Mouse (Mus musculus) urinary bladder, adult 18-20 months (tissue): ENCODE data around the gene Dlg2.

Experiments
- DNase-seq, 2 experiments: peaks; one replicate each; pipeline ENCODE4 v3.0.0; 2022; ENCODE audit warnings: low spot score in 2 of 2, mixed read lengths in 2 of 2

Dlg2 gene

DNA sequence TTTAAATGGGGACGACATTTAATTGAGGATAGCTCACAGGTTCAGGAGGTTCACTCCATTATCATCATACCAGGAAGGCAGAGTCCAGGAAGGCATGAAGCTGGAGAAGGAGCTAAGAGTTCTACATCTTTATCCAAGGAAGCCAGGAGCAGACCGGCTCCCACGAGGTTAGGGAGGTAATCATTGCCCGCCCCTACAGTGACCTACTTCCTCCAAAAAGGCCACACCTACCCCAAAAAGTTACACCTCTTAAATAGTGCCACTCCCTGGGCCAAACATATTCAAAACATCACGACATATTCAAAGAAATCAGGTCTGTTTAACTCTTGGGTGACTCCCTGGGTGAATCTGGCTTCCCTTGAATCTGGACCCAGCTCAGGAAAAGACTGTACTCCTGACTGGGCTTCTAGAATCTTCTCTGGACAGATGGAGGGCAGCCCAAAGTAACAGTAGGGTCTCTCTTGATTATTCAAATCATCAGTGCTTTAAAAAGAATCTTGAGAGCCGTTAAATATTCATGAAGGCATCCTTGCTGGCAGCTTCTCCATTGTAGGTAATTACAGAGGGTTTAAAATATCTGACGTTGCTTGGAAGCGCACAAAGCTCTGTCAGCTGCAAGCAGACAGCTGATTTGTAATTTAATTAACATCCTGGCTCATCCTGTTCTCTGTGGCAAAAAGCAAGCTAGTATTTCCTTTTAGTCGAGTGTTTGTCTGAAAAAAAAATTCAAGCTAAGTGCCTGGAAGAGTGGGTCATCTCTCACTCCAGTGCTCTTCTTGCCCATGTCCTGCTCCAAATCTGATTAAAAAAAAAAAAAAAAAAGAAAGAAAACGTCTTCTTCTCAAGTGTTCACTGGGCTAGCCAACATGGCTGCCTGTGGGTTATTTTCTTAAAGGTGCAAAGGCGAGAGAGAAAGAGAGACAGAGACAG lies 966.2 kb downstream of the Dlg2 start:
- no peak for DNase-seq

DNA sequence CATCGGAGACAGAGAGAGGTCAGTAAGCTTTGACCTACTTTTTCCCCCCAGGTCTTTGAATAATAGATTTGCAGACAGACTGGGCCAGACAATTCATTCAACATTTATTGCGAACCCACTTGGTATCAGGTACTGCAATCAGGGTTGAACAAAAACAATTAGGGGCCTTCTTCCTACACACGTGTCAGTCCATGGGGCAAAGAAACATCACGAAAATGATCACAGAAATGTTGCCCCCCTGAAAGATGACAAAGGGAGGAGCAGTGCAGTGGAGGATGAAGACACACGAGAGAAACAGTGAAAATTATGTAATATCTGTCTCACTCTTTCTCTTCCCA lies 966.9 kb downstream of the Dlg2 start:
- no peak for DNase-seq

DNA sequence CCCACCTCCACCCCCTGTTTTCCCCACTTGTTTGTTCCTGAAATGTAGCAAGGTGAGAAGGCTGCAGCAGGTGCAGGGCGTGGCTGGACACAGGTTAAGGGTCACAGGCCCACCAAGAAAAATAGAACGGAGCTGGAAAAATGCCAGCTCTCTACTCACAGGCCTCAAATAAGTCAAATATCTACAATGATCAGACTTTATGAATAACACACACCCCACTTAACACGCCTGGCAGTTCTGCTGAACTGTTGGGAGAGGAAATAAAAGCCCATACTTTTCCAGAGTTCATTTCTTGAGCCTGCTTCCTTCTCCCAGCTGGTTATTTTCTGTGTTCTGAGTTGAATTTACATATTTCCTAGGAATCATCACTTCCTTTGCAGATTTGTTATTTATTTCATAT lies 967.4 kb downstream of the Dlg2 start:
- no peak for DNase-seq

DNA sequence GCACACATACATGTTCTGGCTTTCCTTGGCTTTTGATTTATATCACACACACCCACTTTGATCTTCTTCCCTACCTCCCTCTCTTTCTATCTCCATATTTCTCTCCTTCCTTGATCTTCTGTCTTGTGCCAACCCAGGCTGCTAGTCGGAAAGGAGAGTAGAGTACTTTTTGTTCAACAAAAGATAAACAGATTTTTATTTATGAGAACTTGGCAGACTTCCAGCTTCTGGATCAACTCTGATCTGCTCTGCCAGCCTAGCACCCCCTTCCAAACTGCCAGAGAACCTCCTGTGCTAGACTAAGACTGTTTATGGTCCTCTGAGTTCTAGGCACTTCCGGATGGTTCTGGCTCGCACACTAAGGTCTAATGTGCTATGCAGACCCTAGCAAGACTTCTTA lies 968.3 kb downstream of the Dlg2 start:
- no peak for DNase-seq

DNA sequence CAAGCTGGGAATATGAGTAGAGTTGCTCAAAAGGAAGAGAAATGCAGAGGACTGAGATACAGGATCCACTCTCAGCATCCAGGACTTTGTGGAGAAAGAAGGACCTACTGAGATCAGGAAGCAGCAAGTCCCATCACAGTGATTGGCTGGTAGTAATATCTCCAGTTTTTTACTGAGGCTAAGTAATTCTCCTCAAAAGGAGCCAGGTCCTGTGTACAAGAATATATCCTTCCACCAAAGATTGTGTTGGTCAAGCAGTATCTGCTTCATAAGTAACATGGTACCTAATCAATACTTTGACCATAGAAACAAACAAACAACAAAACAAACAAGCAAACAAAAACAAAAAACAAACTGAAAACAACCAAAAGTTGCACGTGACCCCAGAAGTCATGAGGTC lies 980.3 kb downstream of the Dlg2 start:
- DNase-seq = no peak

DNA sequence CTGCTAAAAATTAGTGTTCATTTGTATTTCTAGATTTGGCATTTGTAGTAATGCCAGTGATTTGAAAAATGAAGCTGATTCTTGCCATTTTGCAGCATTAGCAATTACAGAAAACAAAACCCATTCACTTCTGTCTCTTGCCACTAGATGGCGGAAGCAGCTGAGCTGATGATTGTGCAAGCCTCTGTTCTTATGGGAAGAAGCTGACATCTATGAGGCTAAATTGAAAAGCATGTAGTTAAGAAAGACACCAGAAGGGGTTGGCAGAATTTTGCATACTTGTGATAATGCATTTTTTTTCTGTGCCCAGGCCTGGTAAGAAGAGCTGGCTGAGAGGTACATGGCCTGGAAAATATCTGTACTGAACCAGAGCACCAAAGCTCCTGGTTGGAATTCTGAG lies 980.7 kb downstream of the Dlg2 start:
- DNase-seq = peak; percentile 4 to 14

DNA sequence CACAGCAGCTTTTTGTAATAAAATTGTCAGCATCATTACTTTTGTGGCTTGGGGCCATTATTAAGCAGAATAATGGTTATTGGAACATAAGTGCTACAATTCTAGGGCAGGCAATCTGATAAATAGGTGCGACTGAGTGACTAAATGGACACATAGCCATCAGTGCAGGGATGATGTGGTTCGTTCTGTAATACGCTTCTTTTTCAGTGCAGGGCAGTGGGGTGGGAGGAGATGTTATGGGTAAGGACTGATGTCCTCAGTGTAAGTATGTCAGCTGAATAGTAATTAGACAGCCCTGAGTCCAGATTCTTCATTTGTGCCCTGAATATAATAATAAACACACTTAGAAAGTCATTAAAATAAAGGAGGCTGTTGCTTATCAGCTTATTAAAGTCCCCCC lies 984.9 kb downstream of the Dlg2 start:
- DNase-seq = no peak

DNA sequence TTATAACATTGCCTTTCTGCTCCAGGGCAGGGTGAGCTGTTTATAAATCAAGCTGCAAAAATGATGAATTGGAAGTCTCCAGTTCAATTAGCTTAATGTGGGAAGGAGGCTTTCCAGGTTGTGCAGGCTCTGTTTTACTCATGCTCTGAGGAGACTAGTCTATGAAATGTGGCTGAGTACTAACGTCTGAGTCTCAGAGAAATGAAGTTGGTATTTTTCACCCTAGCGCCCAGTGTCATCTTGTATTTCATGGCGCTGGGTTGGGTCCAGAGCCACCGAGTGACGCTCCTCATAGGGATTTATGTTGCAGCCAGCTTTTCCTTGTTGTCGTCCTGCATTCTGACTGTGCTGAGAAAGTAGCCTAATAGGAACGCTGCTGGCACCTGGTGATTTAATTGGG lies 986.8 kb downstream of the Dlg2 start:
- no peak for DNase-seq

DNA sequence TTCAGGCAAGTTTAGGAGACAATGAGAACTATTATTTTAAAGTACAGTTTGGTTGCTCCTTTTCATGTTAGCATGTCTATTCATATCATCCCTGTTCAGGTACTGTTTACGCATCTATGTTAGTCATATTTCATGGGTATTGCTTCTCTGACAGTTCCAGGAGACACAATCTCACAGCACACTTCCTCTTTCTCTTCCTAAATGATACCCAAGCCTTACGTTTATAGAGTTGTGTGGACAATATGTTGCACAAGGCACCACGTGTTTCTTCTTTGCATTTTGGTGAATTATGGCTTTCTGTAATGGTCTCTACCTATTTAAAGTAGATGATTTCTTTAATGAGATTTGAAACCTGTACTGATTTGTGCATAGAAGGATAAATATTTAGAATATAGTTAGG lies 990.6 kb downstream of the Dlg2 start:
- DNase-seq = no peak

DNA sequence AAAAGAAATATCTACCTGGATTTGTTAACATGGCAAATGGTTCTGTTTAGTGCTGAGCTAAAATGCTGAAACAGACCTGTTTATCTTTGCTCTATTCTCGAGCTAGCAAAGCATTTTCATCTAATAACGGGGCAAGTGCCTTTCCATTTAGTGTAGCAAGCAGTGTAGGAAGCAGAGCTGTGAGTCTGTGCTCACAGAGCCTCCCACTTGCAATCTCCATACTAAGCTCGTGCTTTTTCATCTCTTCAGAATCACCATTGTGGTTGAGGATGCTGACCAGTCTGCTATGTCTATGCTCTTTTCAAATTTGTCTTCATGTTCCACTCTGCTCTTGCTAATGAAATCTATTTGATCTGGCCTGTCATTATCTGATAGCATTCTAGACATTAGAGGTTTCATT lies 1002.7 kb downstream of the Dlg2 start:
- DNase-seq = no peak

DNA sequence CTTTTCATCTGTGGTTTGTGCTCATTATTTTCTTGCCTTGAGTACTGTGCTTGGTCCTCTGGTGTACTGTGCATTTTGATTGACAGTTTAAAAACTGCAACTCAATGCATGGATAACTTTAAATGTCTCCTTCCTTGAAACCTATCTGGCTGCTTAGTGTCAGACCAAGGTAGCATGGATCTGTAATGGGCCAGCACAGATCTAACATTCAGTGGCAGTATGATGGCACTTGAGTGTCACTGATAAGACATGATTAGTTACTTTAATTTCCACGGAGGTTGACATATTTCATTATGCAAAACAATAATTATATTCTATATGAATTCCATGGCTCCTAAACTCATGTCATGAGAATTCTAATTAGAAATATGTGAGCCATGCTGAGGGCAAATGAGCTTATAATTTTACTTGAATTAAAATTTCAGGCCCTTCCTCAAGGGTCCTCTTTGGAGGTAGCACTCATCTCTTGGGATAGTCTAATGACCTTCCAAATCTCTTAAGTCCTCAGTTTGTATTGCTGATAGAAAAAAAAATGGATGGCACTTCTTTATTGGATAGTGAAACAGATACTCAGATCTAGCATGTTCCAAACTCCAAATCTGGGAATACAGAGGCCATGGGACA lies 1005.2 kb downstream of the Dlg2 start:
- DNase-seq = no peak

DNA sequence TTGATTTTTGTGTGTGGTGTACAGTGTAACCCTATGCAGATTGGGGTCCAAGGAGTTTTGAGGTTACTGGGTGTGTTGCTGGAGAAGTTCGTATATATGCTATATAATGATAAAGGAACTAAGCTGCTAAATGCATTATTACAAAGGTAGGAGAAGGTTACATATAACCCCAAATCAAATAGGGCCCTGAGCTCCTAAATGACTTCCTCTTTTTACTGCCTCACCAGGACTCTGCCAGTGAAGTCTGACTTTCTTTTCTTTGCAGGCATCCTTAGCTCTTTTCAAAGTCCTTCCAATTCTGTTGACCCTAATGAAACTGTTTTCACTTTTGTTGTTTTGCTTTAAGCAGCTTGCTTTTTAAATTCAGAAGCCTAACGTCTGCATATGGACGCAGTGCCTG lies 1016.8 kb downstream of the Dlg2 start:
- DNase-seq = no peak

DNA sequence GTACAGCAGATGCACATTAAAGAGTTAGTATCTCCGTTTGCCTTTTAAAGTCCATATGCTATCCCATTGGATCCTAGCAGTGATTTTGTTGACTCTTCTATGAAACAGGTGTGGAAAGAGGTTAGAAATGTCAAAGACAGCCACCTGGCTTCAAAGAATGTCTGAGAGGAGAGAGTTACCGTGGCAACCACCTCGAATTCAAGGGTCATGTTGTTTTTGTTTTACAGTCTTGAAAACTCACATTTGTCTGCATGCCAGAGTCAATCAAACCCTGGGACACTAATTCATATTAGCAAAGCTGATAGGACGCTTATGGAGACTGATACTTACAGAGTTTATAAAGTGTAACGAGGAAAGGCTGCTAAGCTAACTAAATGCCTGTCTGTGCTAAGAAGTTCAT lies 1019.1 kb downstream of the Dlg2 start:
- no peak for DNase-seq

DNA sequence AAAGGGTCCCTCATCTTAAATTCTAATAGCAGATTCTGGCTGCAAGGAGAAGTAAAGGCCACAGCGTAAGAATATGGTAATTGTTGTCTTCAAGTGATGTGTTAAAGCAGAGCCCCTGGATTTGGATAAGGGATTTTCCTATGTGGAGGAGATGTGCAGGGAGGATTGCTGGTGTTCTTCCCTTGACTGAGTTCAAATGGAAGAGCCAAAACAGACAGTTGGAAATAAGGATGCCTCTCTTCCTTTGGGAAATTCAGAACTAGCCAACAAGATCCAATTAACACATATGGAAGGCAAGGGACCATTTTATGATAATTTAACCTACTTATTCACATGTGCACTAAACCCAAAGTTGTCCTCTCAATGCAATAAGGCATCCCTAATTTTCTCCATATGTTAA lies 1034.6 kb downstream of the Dlg2 start:
- no peak for DNase-seq

DNA sequence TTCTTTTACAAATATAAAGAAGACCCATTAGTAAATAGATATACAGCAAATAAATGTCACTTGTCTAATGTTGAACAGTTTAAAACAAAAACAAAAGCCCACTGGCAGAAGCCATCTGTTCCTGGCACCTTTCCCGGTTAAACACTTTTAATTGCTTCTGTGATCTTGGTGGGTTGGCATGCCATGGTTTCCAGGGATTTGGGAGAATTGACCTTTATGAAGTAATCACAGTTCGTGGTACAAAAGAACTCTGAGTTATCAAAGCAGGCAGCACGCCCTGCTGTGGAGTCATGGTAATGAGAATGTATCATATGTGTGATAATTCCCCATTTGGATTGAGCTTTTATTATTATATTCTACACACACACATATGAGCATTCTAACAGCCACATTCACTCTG lies 1038.0 kb downstream of the Dlg2 start:
- no peak for DNase-seq

DNA sequence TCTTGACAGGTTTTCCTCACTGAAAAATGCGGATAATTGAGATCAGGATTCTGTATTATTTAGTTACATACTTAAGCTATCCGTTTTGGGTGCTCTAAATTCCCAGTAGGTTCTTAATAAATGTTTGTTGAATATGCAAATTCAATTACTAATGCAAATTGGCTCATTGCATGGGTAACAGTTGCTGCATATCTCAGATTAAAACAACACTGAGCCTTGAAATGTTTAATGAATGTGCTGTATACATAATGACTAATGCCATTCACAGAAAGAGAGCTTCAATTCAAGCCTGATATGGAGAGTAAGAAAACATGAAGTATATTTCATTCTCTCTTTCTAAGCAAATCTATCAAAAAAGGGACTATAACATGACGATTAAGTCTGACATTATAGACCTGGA lies 1039.8 kb downstream of the Dlg2 start:
- no peak for DNase-seq

DNA sequence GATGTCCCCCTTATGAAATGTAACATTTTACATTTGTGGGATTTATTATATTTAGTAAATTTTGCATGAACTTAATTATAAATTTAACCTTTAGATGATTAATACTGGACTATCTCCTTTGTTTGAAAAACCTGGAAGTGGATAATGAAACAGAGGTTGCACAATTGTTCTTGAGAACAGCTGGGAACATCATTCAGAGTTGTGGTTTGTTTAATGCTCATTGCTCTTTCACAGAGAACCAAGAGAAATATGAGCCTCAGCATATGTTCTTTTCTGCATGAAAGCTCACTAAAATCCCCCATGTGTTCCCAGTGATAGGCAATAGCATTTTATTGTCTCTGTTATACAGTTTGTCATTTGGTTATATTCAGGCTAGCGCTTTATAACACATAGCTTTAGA lies 1049.4 kb downstream of the Dlg2 start:
- DNase-seq = no peak

DNA sequence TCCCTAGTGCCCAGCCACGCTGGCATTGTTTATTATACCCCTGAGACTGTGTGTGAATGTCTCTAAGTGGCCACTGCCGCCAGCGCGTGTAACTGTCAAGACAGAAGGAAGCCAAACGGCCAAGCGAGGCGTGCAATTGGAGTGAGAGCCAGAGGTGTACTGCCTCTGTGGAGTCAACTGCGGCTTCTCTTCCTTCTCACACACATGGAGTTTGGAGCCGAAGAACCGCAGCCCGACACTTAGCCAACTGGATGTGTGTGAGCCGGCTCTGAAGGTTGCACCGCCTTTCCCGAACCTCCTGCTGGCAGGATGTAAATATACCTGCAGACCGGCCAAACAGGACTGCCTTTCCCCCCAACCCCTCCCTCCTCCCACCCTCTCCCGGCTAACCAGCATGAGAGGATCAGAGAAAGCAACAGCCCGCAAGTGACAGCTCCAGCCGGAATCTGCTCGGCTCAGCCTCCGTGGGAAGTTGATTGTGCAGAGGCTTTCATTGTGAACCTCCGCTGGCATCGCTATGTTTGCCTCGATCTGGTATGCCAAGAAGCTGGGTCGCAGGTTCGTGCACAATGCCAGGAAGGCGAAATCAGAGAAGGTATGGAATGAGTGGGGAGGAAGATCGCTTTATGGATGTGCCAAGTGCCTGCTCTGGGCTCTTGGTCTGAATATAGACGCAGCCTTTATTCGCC lies 1066.3 kb downstream of the Dlg2 start:
- peak; percentile 0 to 16 for DNase-seq

DNA sequence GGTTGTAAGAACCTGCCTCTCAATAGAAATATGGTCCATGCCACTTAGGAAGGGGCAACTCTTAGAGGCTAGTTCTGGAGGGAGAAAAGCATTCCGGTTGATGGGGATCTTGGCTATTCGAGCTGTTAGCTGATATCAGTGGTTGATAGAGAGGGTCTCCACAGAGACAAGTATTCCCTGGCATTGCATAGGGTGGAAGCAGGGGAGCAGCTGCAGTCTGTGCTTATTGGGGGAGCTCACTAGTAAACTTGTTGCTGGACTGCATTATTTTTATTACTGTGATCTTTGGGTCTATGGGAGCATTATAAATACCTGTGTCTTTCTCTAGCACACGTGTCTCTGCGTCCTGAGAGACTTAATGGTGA lies 1066.8 kb downstream of the Dlg2 start:
- no peak for DNase-seq

DNA sequence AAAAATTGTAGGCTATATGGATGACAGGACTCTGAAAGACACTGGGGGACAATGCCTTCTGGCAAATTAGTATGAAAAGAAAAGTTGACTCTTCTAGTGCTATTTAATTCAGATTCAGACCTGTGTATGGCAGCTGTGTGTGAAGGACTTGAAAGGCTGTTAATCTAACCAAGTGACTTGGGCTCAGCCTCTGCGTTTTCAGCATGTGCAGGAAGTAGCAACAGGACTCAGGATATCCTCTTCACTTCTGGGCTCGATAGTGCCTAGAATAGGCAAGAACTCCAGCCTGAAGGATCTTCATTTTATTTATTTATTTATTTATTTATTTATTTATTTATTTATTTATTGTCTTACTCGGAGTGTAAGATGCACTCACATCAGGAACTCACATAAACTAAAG lies 1068.1 kb downstream of the Dlg2 start:
- no peak for DNase-seq

DNA sequence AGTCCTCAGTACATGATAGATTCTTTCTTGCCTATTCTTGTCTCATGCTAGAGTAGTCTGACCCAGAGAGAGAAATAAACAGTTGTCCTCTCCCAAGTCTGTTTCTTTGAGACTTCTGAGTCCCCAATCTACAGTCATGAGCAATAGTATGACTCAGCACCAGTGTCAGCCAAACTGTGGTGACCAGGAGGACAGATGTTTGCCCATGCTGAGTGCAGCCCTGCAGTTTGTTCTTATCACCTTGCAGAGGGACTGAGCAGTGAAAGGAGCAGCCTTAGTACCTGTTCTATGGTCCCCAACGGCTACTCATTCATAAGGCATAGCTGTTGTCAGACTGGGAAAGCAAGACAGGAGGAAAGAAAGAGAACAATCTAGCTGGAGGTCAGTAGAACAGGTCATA lies 1072.3 kb downstream of the Dlg2 start:
- DNase-seq = no peak

DNA sequence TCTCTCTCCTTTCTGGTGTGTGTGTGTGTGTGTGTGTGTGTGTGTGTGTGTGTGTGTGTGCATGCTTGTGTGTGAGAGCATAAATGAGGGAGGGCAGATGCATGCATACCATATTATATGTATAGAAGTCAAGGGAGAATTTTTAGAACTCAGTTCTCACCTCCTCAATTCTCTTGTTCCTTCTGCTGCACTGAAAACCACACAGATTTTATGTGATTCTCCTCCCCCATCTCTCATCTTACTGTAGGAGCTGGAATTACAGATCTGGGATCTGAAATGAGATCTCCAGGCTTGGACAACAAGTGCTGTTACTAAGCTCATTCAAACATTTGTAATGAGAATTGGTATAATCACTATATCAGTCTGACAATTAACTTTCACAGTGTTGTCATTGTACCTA lies 1081.1 kb downstream of the Dlg2 start:
- no peak for DNase-seq

DNA sequence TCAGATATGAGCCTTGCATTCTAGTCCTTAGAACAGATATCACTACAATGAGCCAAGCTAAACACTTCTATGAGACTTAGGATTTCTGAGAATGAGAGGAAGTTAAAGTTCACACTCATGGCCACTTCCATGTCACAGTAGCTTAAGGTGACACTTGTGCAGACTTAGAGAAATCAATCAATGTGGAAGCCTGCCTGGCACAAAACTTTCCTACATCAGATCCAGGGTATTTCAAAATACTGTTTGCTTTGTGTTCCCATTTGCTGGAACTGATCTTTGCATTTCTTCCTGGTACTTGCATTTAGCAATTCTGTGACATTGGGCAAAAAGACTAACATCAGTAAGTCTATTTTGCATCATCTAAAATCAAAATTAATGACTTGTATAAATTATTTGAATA lies 1091.0 kb downstream of the Dlg2 start:
- no peak for DNase-seq
